Mouse (Mus musculus) cerebellum, adult (tissue): ENCODE data around the gene Gm20812.
"Not testable (repeated sequence)": the region's sequence is repeated elsewhere in the genome, so short reads cannot be mapped to it uniquely, and the experiment has no call there.

Experiments used
- ATAC-seq: cut with Nextera tagmentation; 2 replicates; pipeline ENCODE4 v1.9.2; 2017; ENCODE audit warnings: mild to moderate bottlenecking, moderate library complexity, mixed read lengths; ENCODE audit not compliant: insufficient number of reproducible peaks, low FRiP score, low TSS enrichment

The Gm20812 gene

GRCm38 (mm10) chrY:12381681-12382080 is at the start of gene Gm20812:
Gene Gm20812 (plus strand): TSS chrY:12381981.
- not testable (repeated sequence) for ATAC-seq
